ENCODE assay signal across 19 mouse cellular contexts in the genomic region with DNA sequence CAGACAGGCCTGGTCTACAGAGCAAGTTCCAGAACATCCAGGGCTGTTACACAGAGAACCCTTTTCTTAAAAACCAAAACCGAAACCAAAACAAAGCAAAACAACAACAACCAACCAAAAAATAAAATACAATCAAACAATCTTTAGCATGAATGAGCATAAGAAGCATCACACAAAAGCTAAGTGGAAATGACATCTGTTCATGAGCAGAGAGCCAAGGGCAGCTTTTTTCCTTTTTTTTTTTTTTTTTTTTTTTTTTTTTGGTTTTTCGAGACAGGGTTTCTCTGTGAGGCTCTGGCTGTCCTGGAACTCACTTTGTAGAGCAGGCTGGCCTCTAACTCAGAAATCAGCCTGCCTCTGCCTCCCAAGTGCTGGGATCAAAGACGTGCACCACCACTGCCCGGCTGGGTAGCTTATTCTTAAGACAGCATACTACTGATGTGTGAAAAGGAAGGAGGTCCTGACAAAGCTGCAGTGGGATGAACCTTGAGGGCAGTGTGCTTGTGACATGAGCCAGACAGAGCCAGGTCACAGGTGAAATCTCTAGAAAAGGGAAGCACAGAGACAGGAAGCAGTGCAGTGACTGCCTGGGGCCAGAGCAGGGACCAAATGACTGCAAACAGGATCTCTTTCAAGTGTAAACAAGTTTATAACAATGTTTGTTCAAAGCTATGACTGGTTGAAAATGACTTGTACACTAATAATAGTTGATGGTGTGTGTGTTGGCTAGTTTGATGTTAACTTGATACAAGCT. TPM values are rescaled to one million over a fixed set of nuclear protein-coding genes. Genes with fewer than 3 reads are reported as not detected.
A peak's percentile ranks its signal among the peaks of the same experiment; 100 is the strongest.
DNase-seq lines count a peak whose midpoint lies in the region; ATAC-seq and TF ChIP-seq lines count a peak whose summit lies in the region.
"Had no signal": no experiment of that assay in that cellular context is flagged by ENCODE, and none has a peak within 500 bp of the region (broad histone marks: within the 10 kb centered on the region; RNA-seq: fewer than 3 reads in every experiment).

No protein-coding gene starts in this region.

- H3K9me3 ChIP-seq in liver, postnatal 0 days (ENCODE audit: low read length) = no peaks in the 10 kb centered on the region
- no peaks in the 10 kb centered on the region for H3K9me3 ChIP-seq in embryonic facial prominence, embryonic 10.5 days
- H3K9me3 ChIP-seq: embryonic facial prominence, embryonic 12.5 days; lung, embryonic 15.5 days; megakaryocyte, embryonic 14.5 days had no signal

- H3K4me2 ChIP-seq in liver, postnatal 0 days (ENCODE audit: low read depth, low read length) = no peak overlapping the region
- H3K4me2 ChIP-seq: embryonic facial prominence, embryonic 12.5 days; hindbrain, embryonic 14.5 days; lung, embryonic 15.5 days had no signal

- H3K27me3 ChIP-seq in liver, postnatal 0 days (ENCODE audit: insufficient read depth, low read length) = no peaks in the 10 kb centered on the region
- no peaks in the 10 kb centered on the region for H3K27me3 ChIP-seq in embryonic facial prominence, embryonic 10.5 days (replicated peaks; ENCODE audit: low read depth, poor library complexity, severe bottlenecking)
- H3K27me3 ChIP-seq: embryonic facial prominence, embryonic 12.5 days; lung, embryonic 15.5 days; megakaryocyte, embryonic 14.5 days had no signal

- H3K27ac ChIP-seq in layer of hippocampus, adult 2 months = peak overlapping the region; percentile 59
- H3K27ac ChIP-seq in liver, postnatal 0 days (ENCODE audit: low read depth) = peak overlapping the region; percentile 25
- no peak overlapping the region for H3K27ac ChIP-seq in embryonic facial prominence, embryonic 10.5 days (replicated peaks)
- H3K27ac ChIP-seq: embryonic facial prominence, embryonic 12.5 days; hindbrain, embryonic 14.5 days; lung, embryonic 15.5 days had no signal

- ATAC-seq in liver, postnatal 0 days = no peak

- H3K4me1 ChIP-seq in liver, postnatal 0 days (ENCODE audit: insufficient read depth) = peaks cover 23% of the 10 kb centered on the region
- peaks cover 10% of the 10 kb centered on the region for H3K4me1 ChIP-seq in embryonic facial prominence, embryonic 10.5 days
- H3K4me1 ChIP-seq: embryonic facial prominence, embryonic 12.5 days had no signal

- 0 out of 2 replicates have a peak overlapping the region, but pooled peaks have one; percentile 3 for H3K4me3 ChIP-seq in layer of hippocampus, adult 2 months
- H3K4me3 ChIP-seq in liver, postnatal 0 days (ENCODE audit: low read depth, low read length) = no peak overlapping the region
- H3K4me3 ChIP-seq in embryonic facial prominence, embryonic 10.5 days = no peak overlapping the region
- H3K4me3 ChIP-seq: embryonic facial prominence, embryonic 12.5 days; lung, embryonic 15.5 days had no signal

- no peak overlapping the region for H3K9ac ChIP-seq in liver, postnatal 0 days (replicated peaks)
- H3K9ac ChIP-seq: embryonic facial prominence, embryonic 12.5 days; hindbrain, embryonic 14.5 days; lung, embryonic 15.5 days had no signal

- DNase-seq in layer of hippocampus, adult 2 months (ENCODE audit: low spot score in 2 of 2) = no peak
- no peak for DNase-seq in layer of hippocampus, postnatal 10 days (ENCODE audit: low spot score in 2 of 2)
- peak; percentile 84 for DNase-seq in A20 (ENCODE audit: low read depth, low spot score)
- DNase-seq in CD4-positive, CD25-positive, alpha-beta regulatory T cell, adult 2 months (ENCODE audit: low read depth, low spot score) = peak; percentile 36
- DNase-seq in liver, postnatal 0 days = no peak
- DNase-seq in embryonic facial prominence, embryonic 10.5 days (ENCODE audit: low spot score) = no peak
- DNase-seq in frontal cortex, postnatal 25 days (ENCODE audit: low spot score in 2 of 2) = no peak
- DNase-seq: heart, adult 18-20 months; kidney, adult 8-10 months; kidney, postnatal 4 days; layer of hippocampus, postnatal 36 days; thymus, adult 2 months had no signal

- 85% methylated on average over 4 of the region's 4 CpGs for WGBS in liver, postnatal 0 days (ENCODE audit: insufficient replicate concordance)
- WGBS in embryonic facial prominence, embryonic 10.5 days = 87% methylated on average over 4 of the region's 4 CpGs

- H3K36me3 ChIP-seq in liver, postnatal 0 days (replicated peaks; ENCODE audit: insufficient read depth, low read length) = no peaks in the 10 kb centered on the region
- peaks cover 22% of the 10 kb centered on the region for H3K36me3 ChIP-seq in embryonic facial prominence, embryonic 10.5 days (replicated peaks)
- H3K36me3 ChIP-seq: embryonic facial prominence, embryonic 12.5 days; lung, embryonic 15.5 days had no signal

- no peak for TF ChIP-seq EP300 in liver, postnatal 0 days (IDR thresholded peaks at IDR 0.05; ENCODE audit: low read depth)

- no peak for TF ChIP-seq CTCF in layer of hippocampus, adult 2 months (conservative IDR thresholded peaks at IDR 0.05)
- no peak for TF ChIP-seq CTCF in liver, postnatal 0 days (IDR thresholded peaks at IDR 0.05; ENCODE audit: low read depth)

RNA-seq across cellular contexts. Expression of gene Capn15, which starts 14.5 kb away (rescaled TPM):
- 10 to 100 TPM; 53.6 to 58.8 TPM for total RNA-seq in layer of hippocampus, adult 2 months (2021)
- 10 to 100 TPM; 38.2 to 50.8 TPM for total RNA-seq in layer of hippocampus, postnatal 10 days (2021)
- 6.6 and 8.3 TPM in 2 replicates for polyA plus RNA-seq in liver, postnatal 0 days (2015; fragmentation: Nextera tagmentation; extraction: Ambion mirVana)
- 34.3 and 40.1 TPM in 2 replicates for polyA plus RNA-seq in embryonic facial prominence, embryonic 10.5 days (2016; fragmentation: Nextera tagmentation; extraction: Ambion mirVana)

RNA-seq across cellular contexts. Expression of gene A930017K11Rik, which starts 18.8 kb away (rescaled TPM):
- under 1 TPM; 0.41 to 0.64 TPM for total RNA-seq in layer of hippocampus, adult 2 months (2021)
- not detected for total RNA-seq in layer of hippocampus, postnatal 10 days (2021)
- not detected in 2 replicates for polyA plus RNA-seq in liver, postnatal 0 days (2015; fragmentation: Nextera tagmentation; extraction: Ambion mirVana)
- polyA plus RNA-seq in embryonic facial prominence, embryonic 10.5 days (2016; fragmentation: Nextera tagmentation; extraction: Ambion mirVana) = 0.35 and 0.36 TPM in 2 replicates
- total RNA-seq: gastrocnemius, adult 18-20 months; monocyte, adult 5-6 weeks had no signal
- polyA plus RNA-seq: heart, postnatal 0 days had no signal

RNA-seq across cellular contexts. Expression of gene Nhlrc4, which starts 26.4 kb away (rescaled TPM):
- 1 to 10 TPM; 1.3 to 1.5 TPM for total RNA-seq in layer of hippocampus, adult 2 months (2021)
- not detected for total RNA-seq in layer of hippocampus, postnatal 10 days (2021)
- polyA plus RNA-seq in liver, postnatal 0 days (2015; fragmentation: Nextera tagmentation; extraction: Ambion mirVana) = 2.0 and 3.8 TPM in 2 replicates
- polyA plus RNA-seq in embryonic facial prominence, embryonic 10.5 days (2016; fragmentation: Nextera tagmentation; extraction: Ambion mirVana) = 0.88 TPM in 1 of 2 replicates, not detected in the other
- total RNA-seq: gastrocnemius, adult 18-20 months; monocyte, adult 5-6 weeks had no signal
- polyA plus RNA-seq: heart, postnatal 0 days; hindbrain, embryonic 14.5 days had no signal

RNA-seq across cellular contexts. Expression of gene Pigq, which starts 26.4 kb away (rescaled TPM):
- 100 to 1,000 TPM; 120 TPM for total RNA-seq in layer of hippocampus, adult 2 months (2021)
- total RNA-seq in layer of hippocampus, postnatal 10 days (2021) = 100 to 1,000 TPM; 144 to 149 TPM
- polyA plus RNA-seq in liver, postnatal 0 days (2015; fragmentation: Nextera tagmentation; extraction: Ambion mirVana) = 56.0 and 58.7 TPM in 2 replicates
- polyA plus RNA-seq in embryonic facial prominence, embryonic 10.5 days (2016; fragmentation: Nextera tagmentation; extraction: Ambion mirVana) = 62.9 and 69.3 TPM in 2 replicates

RNA-seq across cellular contexts. Expression of gene Rab40c, which starts 51.6 kb away (rescaled TPM):
- 10 to 100 TPM; 50.1 to 51.1 TPM for total RNA-seq in layer of hippocampus, adult 2 months (2021)
- 10 to 100 TPM; 41.9 to 49.9 TPM for total RNA-seq in layer of hippocampus, postnatal 10 days (2021)
- 6.5 and 7.3 TPM in 2 replicates for polyA plus RNA-seq in liver, postnatal 0 days (2015; fragmentation: Nextera tagmentation; extraction: Ambion mirVana)
- 30.9 and 34.0 TPM in 2 replicates for polyA plus RNA-seq in embryonic facial prominence, embryonic 10.5 days (2016; fragmentation: Nextera tagmentation; extraction: Ambion mirVana)

Comparison
In these comparisons a context has a peak if more than half of its experiments do, and no peak if none do; other contexts are left out.
1. DNase-seq: peak in A20 (single experiment) and CD4-positive, CD25-positive, alpha-beta regulatory T cell, adult 2 months (single experiment); none in layer of hippocampus, adult 2 months (0 of 2), layer of hippocampus, postnatal 10 days (0 of 2), liver, postnatal 0 days (single experiment), embryonic facial prominence, embryonic 10.5 days (single experiment) and frontal cortex, postnatal 25 days (0 of 2).